Mouse (Mus musculus): Measurements from ENCODE around the gene Ccl4.

- no peak for TF ChIP-seq CTCF (IDR thresholded peaks at IDR 0.05; ENCODE audit: low read depth, low read length)
- TF ChIP-seq GATA1 (IDR thresholded peaks at IDR 0.05; ENCODE audit: borderline replicate concordance, low read length) = no peak
- no peak for TF ChIP-seq TAL1 (conservative IDR thresholded peaks at IDR 0.05; ENCODE audit: low read depth, low read length)
Measured at GRCm38 (mm10) chr11:83636742-83637235, 25.6 kb upstream of the Ccl4 start.

Measured in G1E (cell line).